Mouse (Mus musculus) spleen, adult 2 months (tissue): ENCODE results near the gene Sult1a1.

Experiments used
- CTCF ChIP-seq: fragments of 200-500 bp; IDR thresholded peaks from 2 replicates; pipeline ENCODE4 v1.5.1; 2011; ENCODE audit warnings: mild to moderate bottlenecking, inconsistent platforms; ENCODE audit not compliant: insufficient read depth, insufficient read length, insufficient replicate concordance; ENCODE audit errors: extremely low read depth
- POLR2A ChIP-seq: fragments of 200-500 bp; IDR thresholded peaks from 2 replicates; pipeline ENCODE4 v1.6.1; 2011; ENCODE audit warnings: low read depth, low read length, inconsistent platforms

- TF ChIP-seq POLR2A, result no peak
- no peak for TF ChIP-seq CTCF
Measured at GRCm38 (mm10) chr7:126676631-126677220, 494 bp upstream of the Sult1a1 start.
